Mouse (Mus musculus) liver, embryonic 14.5 days (tissue): ENCODE measurements around the gene Cnnm2. TPM values are rescaled to one million over a fixed set of nuclear protein-coding genes. Genes with fewer than 3 reads are reported as not detected.

ENCODE experiments used
- ATAC-seq: fragments of 200-750 bp; cut with Nextera tagmentation; 2 replicates; pipeline ENCODE4 v1.8.0; 2017; ENCODE audit warnings: moderate number of reproducible peaks, mild to moderate bottlenecking, moderate library complexity; ENCODE audit not compliant: insufficient read depth
- DNase-seq, 3 experiments: peaks; one replicate each; pipeline ENCODE4 v3.0.0-alpha.2; 2012 to 2013; ENCODE audit warnings: low read depth in 3 of 3, low spot score in 3 of 3
- H3K27ac ChIP-seq: fragments of 300-500 bp; sonication (generic); 2 replicates; pipeline ENCODE4 v1.5.1; 2014; ENCODE audit warnings: moderate library complexity, mild to moderate bottlenecking, control low read depth, inconsistent platforms
- H3K27me3 ChIP-seq: fragments of 300-500 bp; sonication (generic); 2 replicates; pipeline ENCODE4 v1.6.1; 2014; ENCODE audit warnings: mild to moderate bottlenecking, low read length, moderate library complexity; ENCODE audit not compliant: control insufficient read depth, insufficient read depth
- H3K36me3 ChIP-seq: fragments of 300-500 bp; sonication (generic); replicated peaks from 2 replicates; pipeline ENCODE4 v1.6.1; 2014; ENCODE audit warnings: low read depth; ENCODE audit not compliant: control insufficient read depth, insufficient read depth
- H3K4me1 ChIP-seq, 2 experiments: fragments of 200-500 bp in 1 of 2; fragments of 300-500 bp in 1 of 2; sonication (generic) in 1 of 2; replicated peaks; 2 replicates each; pipeline ENCODE4 v1.6.1; 2012 to 2014; ENCODE audit warnings: antibody characterized with exemption in 1 of 2, inconsistent platforms in 1 of 2, low read length in 1 of 2; ENCODE audit not compliant: control insufficient read depth in 2 of 2, insufficient read depth in 2 of 2
- H3K4me2 ChIP-seq: fragments of 300-500 bp; sonication (generic); 2 replicates; pipeline ENCODE4 v1.6.1; 2014; ENCODE audit warnings: low read depth, mild to moderate bottlenecking, control low read depth, moderate library complexity
- H3K4me3 ChIP-seq, 2 experiments: fragments of 200-500 bp in 1 of 2; fragments of 300-500 bp in 1 of 2; sonication (generic) in 1 of 2; 2 replicates each; pipeline ENCODE4 v1.5.1; 2012 to 2014; ENCODE audit warnings: low read depth in 2 of 2, low read length in 2 of 2, mild to moderate bottlenecking in 2 of 2, control low read depth in 1 of 2, inconsistent platforms in 1 of 2, moderate library complexity in 1 of 2; ENCODE audit not compliant: insufficient read depth in 1 of 2
- H3K9ac ChIP-seq: fragments of 300-500 bp; sonication (generic); replicated peaks from 2 replicates; pipeline ENCODE4 v1.6.1; 2014; ENCODE audit warnings: mild to moderate bottlenecking, control low read depth, moderate library complexity
- H3K9me3 ChIP-seq: fragments of 300-500 bp; sonication (generic); 2 replicates; pipeline ENCODE4 v1.6.1; 2016; ENCODE audit warnings: low read length, mixed read lengths; ENCODE audit not compliant: control insufficient read depth
- CTCF ChIP-seq: IDR thresholded peaks from 2 replicates; pipeline ENCODE4 v1.5.1; 2016; ENCODE audit warnings: antibody characterized with exemption, low read depth, control low read depth
- EP300 ChIP-seq: IDR thresholded peaks from 2 replicates; pipeline ENCODE4 v1.6.1; 2016; ENCODE audit warnings: antibody characterized with exemption, low read depth
- WGBS: fragments of 180-500 bp; shearing (Covaris S2); extraction: QIAGEN DNeasy Blood & Tissue Kit; methylation state at CpG from one replicate; pipeline ENCODE4 v1.1.7; 2014; ENCODE audit not compliant: insufficient replicate concordance; 5-methylcytosine and 5-hydroxymethylcytosine counted together
- polyA plus RNA-seq, 2 experiments: library from polyadenylated mRNA; depleted of rRNA in 1 of 2; stranded (reverse) in 1 of 2; unstranded in 1 of 2; fragments of >200 nt; fragmentation: Nextera tagmentation in 1 of 2; extraction: Ambion mirVana in 1 of 2; gene quantifications; 2 replicates each; pipeline versions ENCODE4 v1.2.1 to v1.2.3; 2012 to 2014

Cnnm2 gene
- polyA plus RNA-seq, 2 experiments: 1.5 to 1.7 TPM

GRCm38 (mm10) chr19:46789782-46790181 lies 28.4 kb downstream of the Cnnm2 start:
- no peak overlapping the region for H3K9ac ChIP-seq
- no peak for ATAC-seq
- no peaks in the 10 kb centered on the region for H3K9me3 ChIP-seq
- WGBS: 78% methylated on average over 1 of the region's 1 CpGs
- H3K4me3 ChIP-seq: no peak overlapping the region
- H3K27ac ChIP-seq: no peak overlapping the region
- no peaks in the 10 kb centered on the region for H3K27me3 ChIP-seq
- TF ChIP-seq EP300 (no peak), CTCF (no peak)
- no peak for DNase-seq
- no peaks in the 10 kb centered on the region for H3K36me3 ChIP-seq
- H3K4me1 ChIP-seq: peaks cover under 1 to 3% of the 10 kb centered on the region in 2 experiments; a peak in 2 of 4 replicates
- H3K4me2 ChIP-seq: no peak overlapping the region

- DNase-seq (no peak), ATAC-seq (no peak)
- H3K27me3 ChIP-seq: no peaks in the 10 kb centered on the region
- no peak for TF ChIP-seq EP300
- no peak for TF ChIP-seq CTCF
- no peak overlapping the region for H3K27ac ChIP-seq
- H3K9ac ChIP-seq: no peak overlapping the region
- no peak overlapping the region for H3K4me2 ChIP-seq
- H3K9me3 ChIP-seq: no peaks in the 10 kb centered on the region
- WGBS: 61% methylated on average over 7 of the region's 7 CpGs
- H3K4me3 ChIP-seq: no peak overlapping the region
- H3K4me1 ChIP-seq: no peaks in the 10 kb centered on the region
- no peaks in the 10 kb centered on the region for H3K36me3 ChIP-seq
These were observed 30.0 kb downstream of the Cnnm2 start for GRCm38 (mm10) chr19:46791360-46791759.

- H3K4me3 ChIP-seq: no peak overlapping the region
- WGBS: 66% methylated on average over 8 of the region's 8 CpGs
- no peak overlapping the region for H3K9ac ChIP-seq
- ATAC-seq (no peak), DNase-seq (no peak)
- no peak overlapping the region for H3K27ac ChIP-seq
- no peaks in the 10 kb centered on the region for H3K4me1 ChIP-seq
- H3K27me3 ChIP-seq: no peaks in the 10 kb centered on the region
- no peaks in the 10 kb centered on the region for H3K9me3 ChIP-seq
- no peaks in the 10 kb centered on the region for H3K36me3 ChIP-seq
- H3K4me2 ChIP-seq: no peak overlapping the region
- TF ChIP-seq EP300 (no peak), CTCF (no peak)
These were observed 30.5 kb downstream of the Cnnm2 start for GRCm38 (mm10) chr19:46791921-46792320.

- no peak overlapping the region for H3K9ac ChIP-seq
- no peak overlapping the region for H3K4me2 ChIP-seq
- no peaks in the 10 kb centered on the region for H3K27me3 ChIP-seq
- no peak for DNase-seq
- H3K36me3 ChIP-seq: no peaks in the 10 kb centered on the region
- no peak overlapping the region for H3K4me3 ChIP-seq
- 76% methylated on average over 3 of the region's 3 CpGs for WGBS
- no peak for TF ChIP-seq CTCF
- no peak for TF ChIP-seq EP300
- H3K27ac ChIP-seq: no peak overlapping the region
- no peaks in the 10 kb centered on the region for H3K4me1 ChIP-seq
- no peak for ATAC-seq
- H3K9me3 ChIP-seq: no peaks in the 10 kb centered on the region
These were observed 31.1 kb downstream of the Cnnm2 start for GRCm38 (mm10) chr19:46792480-46792879.

GRCm38 (mm10) chr19:46794181-46794580 lies 32.8 kb downstream of the Cnnm2 start:
- no peak overlapping the region for H3K4me3 ChIP-seq
- no peak overlapping the region for H3K4me2 ChIP-seq
- no peaks in the 10 kb centered on the region for H3K27me3 ChIP-seq
- no peak overlapping the region for H3K27ac ChIP-seq
- DNase-seq: no peak
- H3K36me3 ChIP-seq: no peaks in the 10 kb centered on the region
- no peak overlapping the region for H3K9ac ChIP-seq
- no peaks in the 10 kb centered on the region for H3K9me3 ChIP-seq
- no peaks in the 10 kb centered on the region for H3K4me1 ChIP-seq
- WGBS: 55% methylated on average over 8 of the region's 8 CpGs
- no peak for ATAC-seq
- TF ChIP-seq EP300 (no peak), CTCF (no peak)
